Mouse (Mus musculus) forebrain, embryonic 16.5 days (tissue): ENCODE results near the gene Eed. TPM values are rescaled to one million over a fixed set of nuclear protein-coding genes. Genes with fewer than 3 reads are reported as not detected.
A peak's percentile ranks its signal among the peaks of the same experiment; 100 is the strongest.
"Not testable (repeated sequence)": the region's sequence is repeated elsewhere in the genome, so short reads cannot be mapped to it uniquely, and the experiment has no call there.

ENCODE experiments used
- ATAC-seq: fragments of 200-750 bp; cut with Nextera tagmentation; 2 replicates; pipeline ENCODE4 v1.8.0; 2017; ENCODE audit warnings: mild to moderate bottlenecking, moderate library complexity
- H3K27ac ChIP-seq: fragments of 300-500 bp; sonication (generic); 2 replicates; pipeline ENCODE4 v1.5.1; 2014; ENCODE audit warnings: low read length, control low read depth
- H3K27me3 ChIP-seq: fragments of 300-500 bp; sonication (generic); replicated peaks from 2 replicates; pipeline ENCODE4 v1.6.1; 2014; ENCODE audit warnings: low read length; ENCODE audit not compliant: control insufficient read depth, insufficient read depth
- H3K36me3 ChIP-seq: fragments of 300-500 bp; sonication (generic); 2 replicates; pipeline ENCODE4 v1.6.1; 2014; ENCODE audit not compliant: control insufficient read depth, insufficient read depth
- H3K4me1 ChIP-seq: fragments of 300-500 bp; sonication (generic); replicated peaks from 2 replicates; pipeline ENCODE4 v1.6.1; 2014; ENCODE audit warnings: low read length; ENCODE audit not compliant: control insufficient read depth, insufficient read depth
- H3K4me2 ChIP-seq: fragments of 300-500 bp; sonication (generic); 2 replicates; pipeline ENCODE4 v1.6.1; 2014; ENCODE audit warnings: mild to moderate bottlenecking, low read length, control low read depth
- H3K4me3 ChIP-seq: fragments of 300-500 bp; sonication (generic); replicated peaks from 2 replicates; pipeline ENCODE4 v1.5.1; 2014; ENCODE audit warnings: mild to moderate bottlenecking, low read length, control low read depth
- H3K9ac ChIP-seq: fragments of 300-500 bp; sonication (generic); replicated peaks from 2 replicates; pipeline ENCODE4 v1.6.1; 2014; ENCODE audit warnings: low read depth, low read length, control low read depth
- H3K9me3 ChIP-seq: fragments of 300-500 bp; sonication (generic); 2 replicates; pipeline ENCODE4 v1.6.1; 2016; ENCODE audit warnings: low read length; ENCODE audit not compliant: control insufficient read depth
- WGBS: fragments of 180-500 bp; shearing (Covaris S2); extraction: QIAGEN DNeasy Blood & Tissue Kit; methylation state at CpG from one replicate; pipeline ENCODE4 v1.1.7; 2014; 5-methylcytosine and 5-hydroxymethylcytosine counted together
- polyA plus RNA-seq: library from polyadenylated mRNA; unstranded; fragments of >200 nt; fragmentation: Nextera tagmentation; extraction: Ambion mirVana; gene quantifications from 2 replicates; pipeline ENCODE4 v1.2.1, GENCODE M21; 2015

Eed gene
- polyA plus RNA-seq, 1 experiment from 2014 or later: 35.0 TPM

GRCm38 (mm10) chr7:90016459-90016858, 35.7 kb upstream of the Eed start:
- 0 out of 2 replicates have a peak, but pooled peaks have one; percentile 36 for ATAC-seq
- Histone ChIP-seq H3K9me3 (no peaks in the 10 kb centered on the region), H3K27ac (no peak overlapping the region), H3K4me1 (no peaks in the 10 kb centered on the region), H3K9ac (no peak overlapping the region), H3K4me3 (no peak overlapping the region), H3K36me3 (no peaks in the 10 kb centered on the region), H3K4me2 (no peak overlapping the region), H3K27me3 (no peaks in the 10 kb centered on the region)
- 62% methylated on average over 4 of the region's 4 CpGs for WGBS

- no peaks in the 10 kb centered on the region for H3K27me3 ChIP-seq
- no peak for ATAC-seq
- no peak overlapping the region for H3K4me3 ChIP-seq
- no peak overlapping the region for H3K4me2 ChIP-seq
- H3K9me3 ChIP-seq: no peaks in the 10 kb centered on the region
- no peak overlapping the region for H3K9ac ChIP-seq
- no peaks in the 10 kb centered on the region for H3K4me1 ChIP-seq
- WGBS: 47% methylated on average over 8 of the region's 8 CpGs
- no peaks in the 10 kb centered on the region for H3K36me3 ChIP-seq
- H3K27ac ChIP-seq: no peak overlapping the region
Measured at GRCm38 (mm10) chr7:90006667-90007653, 26.2 kb upstream of the Eed start.

- Histone ChIP-seq H3K36me3 (no peaks in the 10 kb centered on the region), H3K27me3 (no peaks in the 10 kb centered on the region), H3K9me3 (no peaks in the 10 kb centered on the region), H3K27ac (no peak overlapping the region), H3K4me2 (no peak overlapping the region), H3K4me1 (no peaks in the 10 kb centered on the region), H3K4me3 (no peak overlapping the region), H3K9ac (no peak overlapping the region)
- no peak for ATAC-seq
- 92% methylated on average over 3 of the region's 3 CpGs for WGBS
Measured at GRCm38 (mm10) chr7:90004781-90005180, 24.0 kb upstream of the Eed start.

GRCm38 (mm10) chr7:90002375-90002774, 21.6 kb upstream of the Eed start:
- Histone ChIP-seq H3K9ac (no peak overlapping the region), H3K36me3 (no peaks in the 10 kb centered on the region), H3K4me3 (no peak overlapping the region), H3K27ac (no peak overlapping the region), H3K4me1 (peaks cover 6% of the 10 kb centered on the region), H3K4me2 (no peak overlapping the region), H3K27me3 (no peaks in the 10 kb centered on the region), H3K9me3 (no peaks in the 10 kb centered on the region)
- WGBS: 77% methylated on average over 2 of the region's 2 CpGs
- no peak for ATAC-seq

GRCm38 (mm10) chr7:89999491-89999890, 18.7 kb upstream of the Eed start:
- Histone ChIP-seq H3K27ac (no peak overlapping the region), H3K4me3 (no peak overlapping the region), H3K4me1 (peaks cover 6% of the 10 kb centered on the region), H3K4me2 (no peak overlapping the region), H3K36me3 (no peaks in the 10 kb centered on the region), H3K9me3 (no peaks in the 10 kb centered on the region), H3K27me3 (no peaks in the 10 kb centered on the region; the same call in 1 of the 2 replicates), H3K9ac (no peak overlapping the region)
- ATAC-seq: no peak
- 97% methylated on average over 5 of the region's 5 CpGs for WGBS

- H3K4me2 ChIP-seq: peak overlapping the region; percentile 30; the same call in 1 of the 2 replicates
- WGBS: 73% methylated on average over 2 of the region's 2 CpGs
- H3K4me1 ChIP-seq: peaks cover 6% of the 10 kb centered on the region
- H3K27me3 ChIP-seq: no peaks in the 10 kb centered on the region; the same call in 1 of the 2 replicates
- no peak overlapping the region; the same call in 1 of the 2 replicates for H3K4me3 ChIP-seq
- no peaks in the 10 kb centered on the region for H3K9me3 ChIP-seq
- no peak overlapping the region for H3K27ac ChIP-seq
- H3K9ac ChIP-seq: no peak overlapping the region
- no peaks in the 10 kb centered on the region for H3K36me3 ChIP-seq
- peak; percentile 67 for ATAC-seq
Measured at GRCm38 (mm10) chr7:89998624-89999006, 17.8 kb upstream of the Eed start.

- WGBS: 4% methylated on average over 10 of the region's 10 CpGs
- peak; percentile 87 for ATAC-seq
- Histone ChIP-seq H3K27me3 (no peaks in the 10 kb centered on the region; the same call in 1 of the 2 replicates), H3K36me3 (no peaks in the 10 kb centered on the region), H3K4me3 (no peak overlapping the region; the same call in 1 of the 2 replicates), H3K9ac (0 out of 2 replicates have a peak overlapping the region, but pooled peaks have one; percentile 15), H3K4me1 (peaks cover 6% of the 10 kb centered on the region), H3K4me2 (peak overlapping the region; percentile 30), H3K27ac (no peak overlapping the region), H3K9me3 (no peaks in the 10 kb centered on the region)
Measured at GRCm38 (mm10) chr7:89998006-89998623, 17.3 kb upstream of the Eed start.

GRCm38 (mm10) chr7:89997526-89997925, 16.7 kb upstream of the Eed start:
- 26% methylated on average over 5 of the region's 5 CpGs for WGBS
- not testable (repeated sequence) for H3K27ac ChIP-seq, H3K9me3 ChIP-seq, H3K36me3 ChIP-seq, H3K4me3 ChIP-seq, H3K9ac ChIP-seq, H3K27me3 ChIP-seq, ATAC-seq, H3K4me2 ChIP-seq, H3K4me1 ChIP-seq

- Histone ChIP-seq H3K9ac (no peak overlapping the region), H3K27ac (no peak overlapping the region), H3K27me3 (no peaks in the 10 kb centered on the region; the same call in 1 of the 2 replicates), H3K9me3 (no peaks in the 10 kb centered on the region), H3K36me3 (no peaks in the 10 kb centered on the region), H3K4me1 (peaks cover 1% of the 10 kb centered on the region; the same call in 1 of the 2 replicates), H3K4me2 (no peak overlapping the region), H3K4me3 (no peak overlapping the region)
- 66% methylated on average over 1 of the region's 1 CpGs for WGBS
- no peak for ATAC-seq
Measured at GRCm38 (mm10) chr7:89993091-89993490, 12.3 kb upstream of the Eed start.
